Mouse (Mus musculus) CH12.LX (cell line): ENCODE data around the gene Pgr. TPM values are rescaled to one million over a fixed set of nuclear protein-coding genes. Genes with fewer than 3 reads are reported as not detected.

Experiments
- DNase-seq: peaks from one replicate; pipeline ENCODE4 v3.0.0-alpha.2; 2013; ENCODE audit errors: extremely low read depth
- H3K27ac ChIP-seq: 2 replicates; pipeline ENCODE4 v1.5.1; 2012; ENCODE audit warnings: low read depth, mild to moderate bottlenecking, control low read depth, moderate library complexity; ENCODE audit not compliant: insufficient read depth
- H3K27me3 ChIP-seq: replicated peaks from 2 replicates; pipeline ENCODE3; 2012; ENCODE audit warnings: inconsistent platforms
- H3K36me3 ChIP-seq, 2 experiments: replicated peaks in 1 of 2; 2 replicates each; pipeline versions ENCODE3 to v1.6.1; 2012; ENCODE audit warnings: inconsistent platforms in 1 of 2, low read length in 1 of 2, mild to moderate bottlenecking in 1 of 2, mixed read lengths in 1 of 2, moderate library complexity in 1 of 2; ENCODE audit not compliant: control insufficient read depth in 1 of 2, insufficient read depth in 1 of 2
- H3K4me1 ChIP-seq, 2 experiments: 2 replicates each; pipeline ENCODE4 v1.6.1; 2012; ENCODE audit warnings: inconsistent platforms in 1 of 2, moderate library complexity in 1 of 2; ENCODE audit not compliant: insufficient read depth in 2 of 2, control insufficient read depth in 1 of 2
- H3K4me2 ChIP-seq: 2 replicates; pipeline ENCODE4 v1.6.1; 2012; ENCODE audit warnings: low read depth, mild to moderate bottlenecking, control low read depth; ENCODE audit not compliant: poor library complexity, insufficient read depth, severe bottlenecking
- H3K4me3 ChIP-seq, 3 experiments: fragments of 150-350 bp in 1 of 3; sonication (generic) in 1 of 3; replicated peaks in 1 of 3; 2 replicates each; pipeline versions ENCODE3 to v1.5.1; 2011 to 2012; ENCODE audit warnings: low read depth in 2 of 3, low read length in 2 of 3, mild to moderate bottlenecking in 2 of 3, moderate library complexity in 2 of 3, control low read depth in 1 of 3, improper control_type of control experiment in 1 of 3, inconsistent platforms in 1 of 3, mixed read lengths in 1 of 3; ENCODE audit not compliant: poor library complexity in 1 of 3
- H3K79me2 ChIP-seq: replicated peaks from 2 replicates; pipeline ENCODE4 v1.6.1; 2012; ENCODE audit warnings: mild to moderate bottlenecking, moderate library complexity; ENCODE audit not compliant: control insufficient read depth, poor library complexity, insufficient read depth, severe bottlenecking; ENCODE audit errors: extremely low read depth
- H3K9ac ChIP-seq: 2 replicates; pipeline ENCODE4 v1.6.1; 2012; ENCODE audit warnings: low read depth, mild to moderate bottlenecking, control low read depth, moderate library complexity; ENCODE audit not compliant: insufficient read depth
- H3K9me3 ChIP-seq: replicated peaks from 2 replicates; pipeline ENCODE3; 2012; ENCODE audit warnings: low read length, inconsistent platforms, mixed read lengths
- BHLHE40 ChIP-seq: IDR thresholded peaks from 2 replicates; pipeline ENCODE4 v1.6.1; 2011; ENCODE audit warnings: mild to moderate bottlenecking, low read depth, low read length, improper control_type of control experiment
- CHD1 ChIP-seq: IDR thresholded peaks from 2 replicates; pipeline ENCODE4 v1.6.1; 2012; ENCODE audit warnings: low read depth, low read length, improper control_type of control experiment, inconsistent platforms
- CHD2 ChIP-seq: IDR thresholded peaks from 2 replicates; pipeline ENCODE4 v1.6.1; 2011; ENCODE audit warnings: low read length, improper control_type of control experiment
- ELF1 ChIP-seq: IDR thresholded peaks from 2 replicates; pipeline ENCODE4 v1.6.1; 2014; ENCODE audit warnings: low read depth, mild to moderate bottlenecking, inconsistent platforms, low read length, improper control_type of control experiment
- GABPA ChIP-seq: IDR thresholded peaks from 2 replicates; pipeline ENCODE4 v1.6.1; 2012; ENCODE audit warnings: low read depth, low read length, improper control_type of control experiment, inconsistent platforms; ENCODE audit not compliant: insufficient replicate concordance
- IRF4 ChIP-seq: IDR thresholded peaks from 2 replicates; pipeline ENCODE4 v1.6.1; 2014; ENCODE audit warnings: low read depth, mild to moderate bottlenecking, inconsistent platforms, low read length, improper control_type of control experiment
- JUN ChIP-seq: IDR thresholded peaks from 2 replicates; pipeline ENCODE4 v1.6.1; 2011; ENCODE audit warnings: low read depth, mild to moderate bottlenecking, low read length, improper control_type of control experiment, moderate library complexity; ENCODE audit not compliant: insufficient read depth
- JUND ChIP-seq: conservative IDR thresholded peaks from 2 replicates; pipeline ENCODE4 v1.6.1; 2011; ENCODE audit warnings: low read depth, low read length, improper control_type of control experiment
- KAT2A ChIP-seq: IDR thresholded peaks from 2 replicates; pipeline ENCODE4 v1.6.1; 2012; ENCODE audit warnings: low read length, improper control_type of control experiment, inconsistent platforms; ENCODE audit not compliant: insufficient replicate concordance
- MAFK ChIP-seq: IDR thresholded peaks from 2 replicates; pipeline ENCODE4 v1.6.1; 2011; ENCODE audit warnings: low read length, improper control_type of control experiment; ENCODE audit not compliant: insufficient replicate concordance
- MAX ChIP-seq: IDR thresholded peaks from 2 replicates; pipeline ENCODE4 v1.6.1; 2011; ENCODE audit warnings: low read length, improper control_type of control experiment
- MXI1 ChIP-seq: IDR thresholded peaks from 2 replicates; pipeline ENCODE4 v1.6.1; 2011; ENCODE audit warnings: mild to moderate bottlenecking, low read depth, low read length, improper control_type of control experiment
- NELFE ChIP-seq: IDR thresholded peaks from 2 replicates; pipeline ENCODE4 v1.6.1; 2011; ENCODE audit warnings: low read depth, low read length, improper control_type of control experiment
- PAX5 ChIP-seq: IDR thresholded peaks from 2 replicates; pipeline ENCODE4 v1.6.1; 2012; ENCODE audit warnings: low read length, inconsistent platforms, mixed read lengths
- POLR2AphosphoS2 ChIP-seq: IDR thresholded peaks from 2 replicates; pipeline ENCODE4 v1.6.1; 2011; ENCODE audit warnings: low read depth, low read length, improper control_type of control experiment
- SIN3A ChIP-seq: IDR thresholded peaks from 2 replicates; pipeline ENCODE4 v1.6.1; 2012; ENCODE audit warnings: low read length, improper control_type of control experiment, inconsistent platforms
- USF1 ChIP-seq: IDR thresholded peaks from 2 replicates; pipeline ENCODE4 v1.6.1; 2014; ENCODE audit warnings: low read depth, mild to moderate bottlenecking, inconsistent platforms, low read length, improper control_type of control experiment
- ZKSCAN1 ChIP-seq: IDR thresholded peaks from 2 replicates; pipeline ENCODE4 v1.6.1; 2012; ENCODE audit warnings: low read depth, inconsistent platforms, low read length, improper control_type of control experiment, borderline replicate concordance
- ZMIZ1 ChIP-seq: IDR thresholded peaks from 2 replicates; pipeline ENCODE4 v1.6.1; 2012; ENCODE audit warnings: low read depth, mild to moderate bottlenecking, inconsistent platforms, low read length, improper control_type of control experiment
- ZNF384 ChIP-seq: IDR thresholded peaks from 2 replicates; pipeline ENCODE4 v1.6.1; 2012; ENCODE audit warnings: low read depth, low read length, improper control_type of control experiment, inconsistent platforms
- dilution Hi-C: fragments of 300-500 bp; cut with MboI; formaldehyde crosslinking; loops from 2 replicates; pipeline ENCODE4 v1.14.3; 2020; ENCODE audit warnings: low sequenced_read_pairs; ENCODE audit not compliant: extremely low pct_unique_long_range_greater_than_20kb, extremely low pct_ligation_motif_present
- in situ Hi-C: fragments of 300-500 bp; cut with MboI; formaldehyde crosslinking; loops from 3 replicates; pipeline ENCODE4 v1.14.3; 2019; ENCODE audit warnings: low sequenced_read_pairs, low pct_ligation_motif_present, low pct_unique_long_range_greater_than_20kb, mixed read lengths
- polyA plus RNA-seq: library from polyadenylated mRNA; unstranded; fragments of >175 nt; gene quantifications from 2 replicates; pipeline ENCODE4 v1.2.1, GENCODE M21; 2012; ENCODE audit warnings: low read depth; ENCODE audit not compliant: insufficient read length
- total RNA-seq, 2 experiments: library from RNA; depleted of rRNA; stranded (reverse); fragments of 300-350 nt in 1 of 2; fragments of >200 nt in 1 of 2; gene quantifications; 2 replicates each; pipeline ENCODE4 v1.2.3; 2012 to 2014

Pgr gene
- total and polyA plus RNA-seq, 3 experiments, result not detected

- no peaks in the 10 kb centered on the region for H3K27me3 ChIP-seq
Observed at GRCm38 (mm10) chr9:8970240-8970639, 70.6 kb downstream of the Pgr start.

GRCm38 (mm10) chr9:8971491-8971890 is 71.9 kb downstream of the Pgr start, which contains the start of gene Gm16485:
Gene Gm16485 (plus strand): TSS chr9:8971791.
- no peaks in the 10 kb centered on the region for H3K9me3 ChIP-seq
- in situ Hi-C loops, result loop anchor here (25.0 kb wide), 1 partner anchor 259 kb away; no protein-coding TSS in a partner anchor
- no peaks in the 10 kb centered on the region for H3K4me1 ChIP-seq
- no peak within 1 kb of the TSS for H3K4me3 ChIP-seq
- H3K36me3 ChIP-seq, result no peaks in the 10 kb centered on the region
- H3K27ac ChIP-seq, result no peak within 1 kb of the TSS
- DNase-seq, result no peak
- TF ChIP-seq JUN, result no peak
- TF ChIP-seq BHLHE40, result no peak
- TF ChIP-seq POLR2AphosphoS2, result no peak
- TF ChIP-seq ZNF384, result no peak
- no peak for TF ChIP-seq JUND
- TF ChIP-seq ZKSCAN1, result no peak
- dilution Hi-C loops, result no loop called here
- H3K9ac ChIP-seq, result no peak within 1 kb of the TSS
- no peak within 1 kb of the TSS for H3K4me2 ChIP-seq
- H3K27me3 ChIP-seq, result no peaks in the 10 kb centered on the region
- H3K79me2 ChIP-seq, result no peaks in the 10 kb centered on the region

More at GRCm38 (mm10) chr9:8970240-8970639, 70.6 kb downstream of the Pgr start:
- H3K4me2 ChIP-seq, result no peak overlapping the region
- TF ChIP-seq ZKSCAN1 (no peak), MXI1 (no peak), ZMIZ1 (no peak), SIN3A (no peak), CHD1 (no peak), ELF1 (no peak), PAX5 (no peak), GABPA (no peak), JUND (no peak), ZNF384 (no peak), NELFE (no peak), POLR2AphosphoS2 (no peak), MAFK (no peak), BHLHE40 (no peak), MAX (no peak), IRF4 (no peak), CHD2 (no peak), KAT2A (no peak), USF1 (no peak)
- dilution Hi-C loops, result no loop called here
- H3K9ac ChIP-seq, result no peak overlapping the region
- no peaks in the 10 kb centered on the region for H3K4me1 ChIP-seq
- no peaks in the 10 kb centered on the region for H3K9me3 ChIP-seq
- in situ Hi-C loops, result loop anchor here (25.0 kb wide), 1 partner anchor 258 kb away; no protein-coding TSS in a partner anchor
- no peaks in the 10 kb centered on the region for H3K79me2 ChIP-seq
- H3K27ac ChIP-seq, result no peak overlapping the region
- no peaks in the 10 kb centered on the region for H3K36me3 ChIP-seq
- no peak for DNase-seq
- H3K4me3 ChIP-seq, result no peak overlapping the region
